Mouse (Mus musculus) fat pad, adult 2 months (tissue): ENCODE measurements at regions not wholly inside any gene's neighbourhood (a gene's known extent, or its start where the extent isn't known, plus 50 kb on each side); places are given as distances from the start of the nearest gene placed in this dataset.

Source experiments
- DNase-seq: peaks from one replicate; pipeline ENCODE4 v3.0.0-alpha.2; 2011; ENCODE audit warnings: low read depth, low spot score; ENCODE audit errors: extremely low read depth

- no peak for DNase-seq
Observed at GRCm38 (mm10) chr2:146565693-146566092, 53.5 kb upstream of the Ralgapa2 start.

- DNase-seq = no peak
Observed at GRCm38 (mm10) chr2:146568171-146568842, 56.2 kb upstream of the Ralgapa2 start.

DNA sequence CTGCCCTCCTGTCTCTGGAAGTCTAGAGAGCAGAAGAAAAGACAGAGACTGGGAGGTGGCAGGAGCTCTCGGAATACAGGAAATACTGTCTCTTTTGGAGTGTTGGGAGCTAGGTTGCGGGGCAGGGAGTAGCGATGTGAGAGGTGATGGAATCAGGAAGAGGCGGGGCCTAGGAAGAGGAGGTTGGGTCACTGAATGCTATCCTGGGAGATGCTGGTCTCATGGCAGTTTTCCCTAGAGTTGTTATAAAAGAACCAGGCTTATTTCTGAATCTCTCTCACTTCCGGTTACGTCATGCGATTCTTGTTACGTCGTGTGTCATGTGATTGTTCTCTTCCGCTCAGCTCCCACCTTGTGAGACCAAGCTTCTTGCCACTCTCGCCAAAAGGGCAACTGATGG lies 58.9 kb upstream of the Ralgapa2 start:
- DNase-seq = no peak

- peak; percentile 43 for DNase-seq
Observed at GRCm38 (mm10) chr2:146571857-146572256, 59.7 kb upstream of the Ralgapa2 start.

DNA sequence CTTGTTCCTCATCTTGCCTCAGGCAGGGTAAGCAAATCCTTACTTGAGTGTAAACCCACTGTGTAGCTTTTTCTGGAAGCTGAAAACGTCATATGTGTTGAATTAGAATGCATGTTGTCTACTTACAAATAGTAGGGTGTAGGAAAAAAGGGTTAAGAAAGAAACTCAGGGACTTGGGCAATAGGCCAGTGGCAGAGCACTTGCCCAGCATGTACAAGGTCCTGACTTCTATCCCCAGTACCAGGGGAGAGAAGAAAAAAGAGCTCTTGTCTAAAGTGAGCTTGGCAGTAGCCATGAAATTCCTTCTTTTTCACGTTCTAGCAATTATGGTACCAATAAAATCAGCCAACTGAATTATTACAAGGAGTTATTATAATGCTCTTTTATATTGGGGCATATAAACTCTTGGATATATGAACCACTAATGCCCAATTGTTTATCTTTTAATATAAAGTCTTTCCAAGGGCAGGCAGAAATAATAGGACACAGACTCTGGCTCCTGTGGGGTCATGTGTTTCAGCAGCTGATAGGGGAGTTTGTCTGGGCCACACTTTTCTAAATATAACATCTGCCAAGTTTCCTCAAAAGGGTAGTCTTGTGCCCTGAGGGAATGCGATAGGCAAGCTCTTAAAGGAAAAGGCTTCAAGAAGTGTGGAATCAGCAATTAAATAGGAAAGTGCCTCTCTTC lies 63.6 kb upstream of the Ralgapa2 start:
- DNase-seq = no peak

DNA sequence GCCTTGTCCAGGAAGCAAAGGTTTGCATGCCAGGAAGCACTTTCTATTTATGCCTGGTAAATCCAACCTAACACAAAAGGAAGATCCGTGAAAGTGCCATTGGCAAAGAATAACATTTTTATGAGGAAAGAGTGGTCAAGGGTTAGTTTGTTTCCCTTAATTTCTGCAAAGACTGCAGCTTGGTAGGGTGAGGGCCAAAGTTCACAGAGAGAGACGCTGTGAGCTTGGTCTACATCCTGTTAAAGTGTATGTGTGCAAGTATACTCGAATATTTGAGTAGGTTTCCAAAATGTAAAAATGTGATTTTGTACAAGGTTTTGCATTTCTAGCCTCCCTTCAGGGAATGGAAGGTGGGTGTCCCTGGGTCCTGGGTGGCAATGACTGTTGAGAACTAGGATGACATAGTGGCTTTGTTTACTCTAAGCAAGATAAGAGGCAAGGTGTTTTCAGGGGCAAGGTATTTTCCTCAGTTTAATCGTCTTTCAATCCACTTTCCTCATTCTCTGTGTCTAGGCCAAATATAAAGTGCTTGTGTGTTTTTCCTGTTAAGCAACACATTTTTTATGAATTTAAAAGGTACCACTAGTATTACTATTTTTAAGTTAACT lies 64.3 kb upstream of the Ralgapa2 start:
- no peak for DNase-seq

- DNase-seq = no peak
Observed at GRCm38 (mm10) chr2:146577096-146577495, 65.0 kb upstream of the Ralgapa2 start.

GRCm38 (mm10) chr2:146581220-146581619 lies 69.1 kb upstream of the Ralgapa2 start:
- no peak for DNase-seq

- DNase-seq = no peak
Observed at GRCm38 (mm10) chr2:146583807-146584388, 71.8 kb upstream of the Ralgapa2 start.

DNA sequence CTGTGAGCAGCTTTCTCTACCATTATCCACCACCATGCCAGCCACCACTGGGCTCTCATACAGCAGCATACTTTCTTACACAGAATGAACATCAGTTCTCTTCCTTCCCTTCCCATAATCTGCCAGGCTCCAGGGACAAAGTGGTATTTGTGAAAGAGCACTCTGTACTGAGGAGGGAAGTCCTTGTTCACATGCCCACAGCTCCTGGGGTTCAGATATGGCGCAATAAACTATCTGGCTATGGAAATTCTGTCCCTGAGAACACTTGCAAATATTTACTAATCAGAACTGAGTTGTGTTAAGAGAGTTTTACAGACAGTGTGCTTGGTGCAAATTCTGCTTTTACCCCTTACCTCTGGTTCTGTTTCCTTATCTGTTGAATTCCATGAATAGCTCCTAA lies 74.2 kb upstream of the Ralgapa2 start:
- no peak for DNase-seq

DNA sequence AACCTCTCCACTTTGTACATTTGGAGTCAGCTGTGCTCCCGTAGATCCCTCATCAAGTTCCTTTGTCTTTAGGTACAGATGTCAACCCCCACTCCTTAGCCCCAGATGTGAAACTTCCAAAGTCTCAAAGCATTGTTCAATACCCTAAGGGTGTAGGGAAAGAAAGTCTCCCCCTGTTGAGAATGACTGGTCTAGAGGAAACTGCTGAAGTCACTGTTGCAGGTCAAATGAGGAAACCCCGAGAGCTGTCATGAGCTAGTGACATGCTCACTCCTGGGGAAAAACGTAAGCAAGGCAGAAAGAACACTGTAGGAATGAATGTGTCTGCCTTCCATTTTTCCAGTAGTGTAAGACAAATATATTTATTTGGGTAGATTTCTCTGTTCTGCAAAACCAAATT lies 74.8 kb upstream of the Ralgapa2 start:
- no peak for DNase-seq

DNA sequence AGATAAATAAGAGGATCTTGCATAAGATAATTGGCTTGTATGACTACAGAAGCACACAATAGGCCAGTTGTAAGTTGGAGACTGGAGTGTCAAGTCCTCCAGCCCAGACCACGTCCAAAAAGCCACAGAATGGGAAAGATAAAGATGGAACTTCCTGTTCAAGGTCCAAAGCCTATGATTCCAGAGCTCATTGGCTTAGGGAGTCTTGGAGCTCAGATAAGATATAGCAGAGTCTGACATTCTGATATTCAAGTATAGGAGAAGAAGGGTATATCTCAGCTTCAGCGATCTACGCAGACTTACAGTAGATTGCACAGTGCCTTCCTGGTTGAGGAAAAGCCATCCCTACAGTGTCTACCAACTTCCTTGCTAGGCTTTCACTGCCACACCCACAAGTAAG lies 77.7 kb upstream of the Ralgapa2 start:
- no peak for DNase-seq

- DNase-seq = no peak
Observed at GRCm38 (mm10) chr2:146593291-146593690, 81.1 kb upstream of the Ralgapa2 start.

DNA sequence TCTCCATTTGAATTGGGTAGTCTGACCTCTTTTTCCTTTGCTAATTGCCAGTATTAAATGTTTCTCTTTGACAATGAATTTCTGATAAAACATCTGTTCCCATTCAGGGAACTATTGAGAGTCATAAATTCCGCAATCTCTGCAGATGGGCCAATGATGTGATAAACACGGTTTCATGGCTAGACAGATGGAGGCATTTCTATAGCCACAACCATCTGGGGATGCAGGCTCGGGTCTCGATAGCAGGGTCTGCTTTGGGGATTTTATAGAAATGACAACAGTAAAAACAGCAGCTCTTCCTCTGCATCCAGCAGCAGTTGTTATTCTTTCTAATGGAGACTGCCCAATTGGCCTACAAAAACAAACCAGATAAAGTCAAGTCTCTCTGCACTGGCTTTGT lies 82.1 kb upstream of the Ralgapa2 start:
- no peak for DNase-seq

GRCm38 (mm10) chr2:146595673-146596072 lies 83.5 kb upstream of the Ralgapa2 start:
- DNase-seq = no peak

GRCm38 (mm10) chr2:146606170-146606569 lies 94.0 kb upstream of the Ralgapa2 start:
- no peak for DNase-seq

DNA sequence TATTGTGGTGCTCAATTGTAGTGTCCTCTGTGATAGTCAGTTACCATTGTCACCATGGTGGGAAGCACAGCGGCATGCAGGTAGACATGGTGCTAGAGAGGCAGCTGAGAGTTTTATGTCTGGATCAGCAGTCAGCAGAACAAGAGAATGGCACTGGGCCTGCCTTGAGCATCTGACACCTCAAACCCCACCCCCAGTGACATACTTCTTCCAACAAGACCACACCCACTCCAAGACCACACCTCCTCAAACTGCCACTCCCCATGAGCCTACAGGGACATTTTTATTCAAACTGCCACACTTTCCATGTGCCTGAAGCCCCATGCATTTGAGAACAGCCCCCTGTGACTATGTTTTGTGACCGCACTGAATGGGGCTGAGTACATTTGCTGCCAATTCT lies 98.8 kb upstream of the Ralgapa2 start:
- no peak for DNase-seq

DNA sequence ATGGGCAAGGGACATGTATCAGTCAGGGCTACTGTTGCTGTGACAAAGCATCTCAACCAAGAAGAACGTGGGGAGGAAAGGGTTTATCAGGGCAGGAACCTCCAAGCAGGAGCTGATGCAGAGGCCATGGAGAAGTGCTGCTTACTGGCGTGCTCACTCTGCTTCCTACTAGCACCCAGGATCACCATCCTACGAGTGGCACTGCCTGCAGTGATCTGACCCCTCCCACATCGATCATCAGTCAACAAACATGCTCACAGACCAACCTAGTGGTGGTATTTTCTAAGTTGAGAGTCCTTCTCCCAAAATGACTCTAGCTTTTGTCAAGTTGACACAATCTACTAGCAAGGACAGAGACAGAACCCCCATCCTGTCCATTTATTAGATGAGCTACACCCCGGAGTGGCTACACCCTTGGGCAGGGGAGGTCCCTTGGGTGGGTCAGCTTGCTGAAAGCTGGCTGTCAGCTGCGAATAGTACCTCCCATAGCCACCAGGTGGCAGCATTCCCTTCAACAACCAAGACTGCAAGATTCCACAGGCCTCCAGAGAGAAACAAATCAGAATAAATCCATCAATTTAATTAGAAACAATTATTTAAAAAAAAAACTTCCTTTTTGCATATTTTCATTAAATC lies 99.9 kb upstream of the Ralgapa2 start:
- no peak for DNase-seq

DNA sequence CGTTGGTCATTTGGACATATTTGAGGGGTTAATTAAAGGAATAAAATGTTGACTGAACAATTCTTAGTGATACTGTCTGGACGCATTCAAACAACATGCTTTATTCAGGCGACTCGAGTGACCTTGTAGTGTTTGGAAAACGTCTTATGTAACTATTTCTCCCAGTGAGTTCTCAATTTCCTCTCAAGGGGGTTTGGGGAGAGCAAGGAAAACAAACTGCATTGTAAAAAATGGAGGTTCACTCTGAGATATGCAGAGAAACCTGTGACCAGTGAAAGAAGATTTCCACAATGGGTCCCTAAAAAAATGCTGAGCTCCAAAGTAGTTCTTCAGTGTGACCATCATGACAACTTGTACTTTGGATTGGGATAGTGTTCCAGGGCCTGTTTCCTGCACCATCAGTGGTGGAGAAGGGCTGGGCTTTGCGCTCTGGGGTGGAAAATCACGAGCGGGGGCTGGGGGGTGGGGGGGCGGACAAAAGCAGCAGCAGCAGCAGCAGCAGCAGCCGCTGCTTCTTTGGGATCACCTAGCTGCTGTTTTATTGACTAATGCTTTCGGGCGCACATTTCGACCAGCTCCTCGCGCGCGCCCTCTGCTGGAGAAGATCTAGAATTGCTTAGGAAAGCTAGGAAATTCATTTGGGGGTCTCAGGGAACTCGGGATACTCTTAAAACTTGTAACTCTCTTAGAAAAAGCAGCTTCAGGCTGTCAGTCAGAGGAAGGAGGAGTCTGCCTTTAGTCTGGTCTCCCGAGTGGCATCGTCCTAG lies 100.6 kb upstream of the Ralgapa2 start:
- DNase-seq = no peak

DNA sequence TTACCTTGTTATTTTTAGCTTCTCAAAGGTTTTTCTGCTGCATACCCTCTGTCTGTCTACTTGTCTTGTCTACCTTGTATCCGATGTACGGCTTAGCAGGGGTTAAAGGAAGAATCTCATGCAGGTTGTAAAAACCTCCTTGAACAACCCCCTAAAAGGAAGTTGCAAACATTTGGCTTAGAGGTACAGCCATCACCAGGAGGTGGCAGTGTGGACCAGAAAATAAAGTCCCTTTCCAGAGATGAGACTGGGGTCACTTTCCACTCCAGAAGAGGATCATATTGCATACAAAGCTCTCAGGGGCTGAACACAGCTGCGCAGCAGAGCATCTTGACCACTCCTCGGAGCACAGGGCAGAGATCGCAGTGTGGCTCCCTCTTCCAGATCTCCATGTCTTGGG lies 109.0 kb upstream of the Ralgapa2 start:
- DNase-seq = no peak

DNA sequence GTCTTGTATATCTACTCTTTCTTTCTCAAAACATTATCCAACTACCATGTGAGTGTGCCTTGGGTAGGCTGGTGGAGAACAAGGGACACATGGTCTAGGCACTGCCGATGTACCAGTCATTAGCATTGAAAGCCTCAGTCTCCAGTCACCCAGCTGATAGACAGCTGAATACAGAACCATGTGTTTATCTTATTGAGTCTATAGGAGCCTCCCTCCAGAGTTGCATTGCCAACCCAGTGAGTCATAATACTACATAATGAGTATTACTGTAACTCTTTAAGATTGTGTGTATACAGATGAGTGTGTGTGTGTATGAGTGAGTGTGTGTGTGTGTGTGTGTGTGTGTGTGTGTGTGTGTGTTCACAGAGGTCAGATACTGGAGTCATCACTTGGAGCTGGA lies 110.9 kb upstream of the Ralgapa2 start:
- DNase-seq = no peak
